Mouse (Mus musculus): ENCODE data around the gene Sart3.

Gene Sart3

GRCm38 (mm10) chr5:113765641-113766526 lies 6.4 kb downstream of the Sart3 start:
- DNase-seq (ENCODE audit: low spot score in 2 of 2) = no peak

- no peak for DNase-seq (ENCODE audit: low spot score in 2 of 2)
Observed at GRCm38 (mm10) chr5:113764426-113764825, 7.9 kb downstream of the Sart3 start.

GRCm38 (mm10) chr5:113761585-113761984 lies 10.7 kb downstream of the Sart3 start:
- DNase-seq (ENCODE audit: low spot score in 2 of 2) = no peak

- DNase-seq (ENCODE audit: low spot score in 2 of 2) = no peak
Observed at GRCm38 (mm10) chr5:113755347-113756030, 16.8 kb downstream of the Sart3 start.

GRCm38 (mm10) chr5:113751521-113752157 lies 20.7 kb downstream of the Sart3 start:
- no peak for DNase-seq (ENCODE audit: low spot score in 2 of 2)

GRCm38 (mm10) chr5:113748556-113749331 lies 23.6 kb downstream of the Sart3 start:
- no peak for DNase-seq (ENCODE audit: low spot score in 2 of 2)

- DNase-seq (ENCODE audit: low spot score in 2 of 2) = no peak
Observed at GRCm38 (mm10) chr5:113747629-113748028, 24.7 kb downstream of the Sart3 start.

- DNase-seq (ENCODE audit: low spot score in 2 of 2) = no peak
Observed at GRCm38 (mm10) chr5:113737607-113738237, 34.6 kb downstream of the Sart3 start.

- DNase-seq (ENCODE audit: low spot score in 2 of 2) = no peak
Observed at GRCm38 (mm10) chr5:113736522-113737164, 35.7 kb downstream of the Sart3 start.

GRCm38 (mm10) chr5:113736113-113736502 lies 36.2 kb downstream of the Sart3 start:
- no peak for DNase-seq (ENCODE audit: low spot score in 2 of 2)

- peak; percentile 74 to 81 for DNase-seq (ENCODE audit: low spot score in 2 of 2)
Observed at GRCm38 (mm10) chr5:113735345-113736112, 36.8 kb downstream of the Sart3 start, which contains the start of gene Ficd. Ficd (plus strand) TSS chr5:113735803.

- DNase-seq (ENCODE audit: low spot score in 2 of 2) = no peak
Observed at GRCm38 (mm10) chr5:113735023-113735344, 37.3 kb downstream of the Sart3 start.

GRCm38 (mm10) chr5:113734376-113734775 lies 37.9 kb downstream of the Sart3 start:
- DNase-seq (ENCODE audit: low spot score in 2 of 2) = no peak

GRCm38 (mm10) chr5:113732182-113732581 lies 40.1 kb downstream of the Sart3 start:
- peak in 1 of 2 experiments; percentile 50 for DNase-seq (ENCODE audit: low spot score in 2 of 2)

GRCm38 (mm10) chr5:113731174-113731573 lies 41.1 kb downstream of the Sart3 start:
- DNase-seq (ENCODE audit: low spot score in 2 of 2) = no peak

- DNase-seq (ENCODE audit: low spot score in 2 of 2) = no peak
Observed at GRCm38 (mm10) chr5:113730641-113731121, 41.6 kb downstream of the Sart3 start.

- no peak for DNase-seq (ENCODE audit: low spot score in 2 of 2)
Observed at GRCm38 (mm10) chr5:113728691-113729090, 43.6 kb downstream of the Sart3 start.

GRCm38 (mm10) chr5:113728011-113728410 lies 44.3 kb downstream of the Sart3 start:
- DNase-seq (ENCODE audit: low spot score in 2 of 2) = no peak

GRCm38 (mm10) chr5:113727238-113727637 lies 45.1 kb downstream of the Sart3 start:
- DNase-seq (ENCODE audit: low spot score in 2 of 2) = no peak

GRCm38 (mm10) chr5:113726618-113727017 lies 45.7 kb downstream of the Sart3 start:
- DNase-seq (ENCODE audit: low spot score in 2 of 2) = no peak

Measured in frontal cortex, postnatal 25 days (tissue).